Mouse (Mus musculus) forebrain, postnatal 0 days (tissue): ENCODE results near the gene Nmrk2. TPM values are rescaled to one million over a fixed set of nuclear protein-coding genes. Genes with fewer than 3 reads are reported as not detected.
"Not testable (repeated sequence)": the region's sequence is repeated elsewhere in the genome, so short reads cannot be mapped to it uniquely, and the experiment has no call there.

ENCODE experiments used
- ATAC-seq: fragments of 200-750 bp; cut with Nextera tagmentation; 2 replicates; pipeline ENCODE4 v1.8.0; 2017; ENCODE audit warnings: mild to moderate bottlenecking, moderate library complexity
- DNase-seq: peaks from one replicate; pipeline ENCODE4 v3.0.0-alpha.2; 2015
- H3K27ac ChIP-seq: fragments of 300-500 bp; sonication (generic); 2 replicates; pipeline ENCODE4 v1.5.1; 2014; ENCODE audit warnings: low read depth, mild to moderate bottlenecking, antibody characterized with exemption, low read length, moderate library complexity, mixed read lengths
- H3K27me3 ChIP-seq: fragments of 300-500 bp; sonication (generic); 2 replicates; pipeline ENCODE4 v1.6.1; 2014; ENCODE audit warnings: mild to moderate bottlenecking, low read length, mixed read lengths; ENCODE audit not compliant: insufficient read depth
- H3K36me3 ChIP-seq: fragments of 300-500 bp; sonication (generic); 2 replicates; pipeline ENCODE4 v1.6.1; 2014; ENCODE audit warnings: mild to moderate bottlenecking, moderate library complexity; ENCODE audit not compliant: insufficient read depth
- H3K4me1 ChIP-seq: fragments of 300-500 bp; sonication (generic); 2 replicates; pipeline ENCODE4 v1.6.1; 2014; ENCODE audit warnings: antibody characterized with exemption; ENCODE audit not compliant: insufficient read depth
- H3K4me2 ChIP-seq: fragments of 300-500 bp; sonication (generic); 2 replicates; pipeline ENCODE4 v1.6.1; 2014; ENCODE audit warnings: low read depth, mild to moderate bottlenecking, moderate library complexity
- H3K4me3 ChIP-seq: fragments of 300-500 bp; sonication (generic); 2 replicates; pipeline ENCODE4 v1.5.1; 2014; ENCODE audit warnings: low read depth, low read length, mixed read lengths
- H3K9ac ChIP-seq: fragments of 300-500 bp; sonication (generic); 2 replicates; pipeline ENCODE4 v1.6.1; 2014; ENCODE audit warnings: mild to moderate bottlenecking
- H3K9me3 ChIP-seq: fragments of 300-500 bp; sonication (generic); 2 replicates; pipeline ENCODE4 v1.6.1; 2016; ENCODE audit warnings: low read length
- CTCF ChIP-seq: sonication (generic); IDR thresholded peaks from 2 replicates; pipeline ENCODE4 v1.5.1; 2016; ENCODE audit warnings: antibody characterized with exemption, control low read depth, low read depth
- WGBS: fragments of 180-500 bp; shearing (Covaris S2); extraction: QIAGEN DNeasy Blood & Tissue Kit; methylation state at CpG from one replicate; pipeline ENCODE4 v1.1.7; 2014; 5-methylcytosine and 5-hydroxymethylcytosine counted together
- polyA plus RNA-seq: library from polyadenylated mRNA; unstranded; fragments of >200 nt; fragmentation: Nextera tagmentation; extraction: Ambion mirVana; gene quantifications from 2 replicates; pipeline ENCODE4 v1.2.1, GENCODE M21; 2015
- total RNA-seq: library from RNA; depleted of rRNA; stranded (reverse); fragments of >200 nt; gene quantifications from 2 replicates; pipeline ENCODE4 v1.2.3, GENCODE M21; 2014

Nmrk2 gene
- total and polyA plus RNA-seq, 2 experiments from 2014 or later, result not detected

- no peak for TF ChIP-seq CTCF
- 46% methylated on average over 7 of the region's 7 CpGs for WGBS
- Histone ChIP-seq H3K4me2 (peak overlapping the region; percentile 72), H3K9me3 (no peaks in the 10 kb centered on the region), H3K27ac (peak overlapping the region; percentile 98), H3K27me3 (no peaks in the 10 kb centered on the region), H3K4me3 (peak overlapping the region; percentile 78), H3K9ac (peak overlapping the region; percentile 99; the same call in 1 of the 2 replicates), H3K4me1 (peaks cover 17% of the 10 kb centered on the region), H3K36me3 (no peaks in the 10 kb centered on the region)
- no peak for DNase-seq
- ATAC-seq, result no peak
Observed at GRCm38 (mm10) chr10:81231436-81231835, 29.6 kb upstream of the Nmrk2 start.

DNA sequence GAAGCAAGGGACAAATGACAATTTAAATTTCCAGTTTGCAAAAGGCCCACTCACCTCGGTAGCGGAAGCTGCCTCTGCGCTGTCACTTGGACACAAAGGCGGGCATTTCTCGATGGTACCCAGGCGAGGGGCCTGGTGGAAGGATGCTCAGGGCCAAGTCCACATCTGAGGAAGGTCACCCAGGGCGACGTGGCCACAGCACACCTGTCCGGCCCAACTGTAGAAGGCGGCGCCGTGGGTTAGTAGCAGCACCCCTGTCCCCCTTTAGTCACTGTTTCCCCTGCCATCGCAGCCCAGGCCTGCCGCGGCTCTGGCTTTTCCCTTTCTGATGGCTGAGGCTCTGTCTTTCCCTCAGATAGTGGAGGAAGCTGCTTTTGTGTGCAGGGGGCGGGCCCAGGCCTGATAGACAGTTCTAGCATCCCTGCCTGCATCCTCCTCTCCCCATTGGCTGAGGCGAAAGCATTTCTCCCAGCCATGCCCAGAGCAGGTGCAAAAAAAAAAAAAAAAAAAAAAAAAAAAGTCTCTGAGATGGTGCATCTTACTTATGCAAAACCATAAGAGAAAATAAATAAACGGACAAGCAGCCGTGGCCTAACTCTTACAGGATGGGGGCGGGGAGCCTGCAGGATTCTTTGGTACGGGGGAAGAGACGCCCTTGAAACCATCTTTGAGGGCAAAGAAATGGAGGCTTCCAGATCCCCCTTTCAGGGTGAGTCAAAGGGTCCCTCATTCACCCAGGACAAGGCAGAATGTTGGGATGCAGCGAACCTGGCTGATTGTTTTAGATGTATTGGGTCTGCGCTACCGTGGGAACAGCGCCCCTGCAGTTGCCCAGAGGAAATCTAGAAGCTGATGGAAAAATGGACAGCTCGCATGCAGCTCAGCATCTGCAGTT is 28.8 kb upstream of the Nmrk2 start, which contains the start of gene Atcay:
TSS of gene Atcay (minus strand) at position 396 of the 895 bp plus-strand sequence.
- Histone ChIP-seq H3K4me3 (peak within 1 kb of the TSS; percentile 78), H3K4me1 (peaks cover 17% of the 10 kb centered on the region), H3K9ac (peak within 1 kb of the TSS; percentile 99), H3K4me2 (peak within 1 kb of the TSS; percentile 72), H3K36me3 (0 out of 2 replicates have a peak, but pooled peaks cover 3% of the 10 kb centered on the region), H3K27me3 (no peaks in the 10 kb centered on the region), H3K9me3 (no peaks in the 10 kb centered on the region), H3K27ac (peak within 1 kb of the TSS; percentile 98)
- peak; percentile 80 for TF ChIP-seq CTCF
- WGBS, result 3% methylated on average over 27 of the region's 27 CpGs
- DNase-seq (peak; percentile 91), ATAC-seq (peak; percentile 95)

DNA sequence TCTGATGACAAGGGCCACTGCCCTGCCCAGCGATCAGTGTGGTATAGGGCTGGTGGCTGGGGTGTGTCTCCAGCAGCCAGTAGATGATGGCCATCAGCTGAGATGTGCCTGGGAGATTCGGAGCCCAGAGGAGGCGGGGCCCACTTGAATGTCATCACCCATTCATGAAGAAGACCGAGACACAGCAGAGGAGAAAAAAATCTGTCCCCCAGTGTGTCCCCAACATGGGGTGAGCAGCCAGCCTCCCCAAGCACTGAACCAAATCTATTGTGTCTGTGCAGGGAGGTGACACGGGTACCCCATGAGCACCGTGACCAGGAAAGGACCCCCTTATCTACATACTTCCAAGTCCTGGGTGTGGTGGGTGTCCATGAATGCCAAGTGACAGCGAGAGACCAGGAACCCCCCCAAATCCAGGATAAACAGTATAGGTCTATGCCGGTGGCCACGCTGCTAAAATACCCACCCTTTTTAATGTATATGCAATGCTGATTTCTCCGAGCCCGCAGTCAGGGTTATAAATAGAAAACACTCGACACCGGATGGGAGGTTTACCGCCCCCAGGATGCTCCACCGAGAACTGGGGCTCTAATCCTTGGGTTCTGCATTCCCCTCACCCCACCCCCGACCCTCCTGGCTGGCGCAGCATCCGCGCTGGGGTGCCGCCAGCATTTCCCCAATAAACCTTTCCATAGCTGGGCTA is 28.0 kb upstream of the Nmrk2 start:
- H3K4me1 ChIP-seq, result peaks cover 17% of the 10 kb centered on the region
- H3K4me3 ChIP-seq, result peak overlapping the region; percentile 78
- no peak for TF ChIP-seq CTCF
- H3K36me3 ChIP-seq, result 0 out of 2 replicates have a peak, but pooled peaks cover 4% of the 10 kb centered on the region
- H3K27ac ChIP-seq, result peak overlapping the region; percentile 98
- WGBS, result 7% methylated on average over 20 of the region's 20 CpGs
- peak overlapping the region; percentile 72 for H3K4me2 ChIP-seq
- peak; percentile 69 for DNase-seq
- H3K27me3 ChIP-seq, result no peaks in the 10 kb centered on the region
- H3K9me3 ChIP-seq, result no peaks in the 10 kb centered on the region
- peak; percentile 49 for ATAC-seq
- H3K9ac ChIP-seq, result peak overlapping the region; percentile 99

GRCm38 (mm10) chr10:81223731-81224130 is 21.9 kb upstream of the Nmrk2 start:
- 63% methylated on average over 2 of the region's 2 CpGs for WGBS
- not testable (repeated sequence) for H3K4me3 ChIP-seq, H3K9ac ChIP-seq, H3K27ac ChIP-seq, H3K27me3 ChIP-seq, H3K9me3 ChIP-seq, DNase-seq, ATAC-seq, H3K4me1 ChIP-seq, H3K4me2 ChIP-seq
- peaks cover 54% of the 10 kb centered on the region for H3K36me3 ChIP-seq

- 89% methylated on average over 5 of the region's 5 CpGs for WGBS
- H3K4me1 ChIP-seq, result no peaks in the 10 kb centered on the region
- H3K9ac ChIP-seq, result no peak overlapping the region
- no peak overlapping the region for H3K27ac ChIP-seq
- peaks cover 62% of the 10 kb centered on the region for H3K36me3 ChIP-seq
- no peak overlapping the region for H3K4me3 ChIP-seq
- no peak overlapping the region for H3K4me2 ChIP-seq
- no peaks in the 10 kb centered on the region for H3K9me3 ChIP-seq
- no peak for TF ChIP-seq CTCF
- no peak for DNase-seq
- no peak for ATAC-seq
- no peaks in the 10 kb centered on the region for H3K27me3 ChIP-seq
Observed at GRCm38 (mm10) chr10:81221402-81222015, 19.7 kb upstream of the Nmrk2 start.

- peak; percentile 80 for TF ChIP-seq CTCF
- ATAC-seq, result peak; percentile 65
- Histone ChIP-seq H3K4me1 (no peaks in the 10 kb centered on the region), H3K36me3 (peaks cover 76% of the 10 kb centered on the region), H3K4me2 (no peak overlapping the region), H3K9ac (no peak overlapping the region), H3K27me3 (no peaks in the 10 kb centered on the region), H3K9me3 (no peaks in the 10 kb centered on the region), H3K4me3 (no peak overlapping the region), H3K27ac (no peak overlapping the region)
- peak; percentile 58 for DNase-seq
- WGBS, result 42% methylated on average over 7 of the region's 7 CpGs
Observed at GRCm38 (mm10) chr10:81217964-81218363, 16.1 kb upstream of the Nmrk2 start.
